Mouse (Mus musculus): ENCODE data around the gene Lin7a.

DNA sequence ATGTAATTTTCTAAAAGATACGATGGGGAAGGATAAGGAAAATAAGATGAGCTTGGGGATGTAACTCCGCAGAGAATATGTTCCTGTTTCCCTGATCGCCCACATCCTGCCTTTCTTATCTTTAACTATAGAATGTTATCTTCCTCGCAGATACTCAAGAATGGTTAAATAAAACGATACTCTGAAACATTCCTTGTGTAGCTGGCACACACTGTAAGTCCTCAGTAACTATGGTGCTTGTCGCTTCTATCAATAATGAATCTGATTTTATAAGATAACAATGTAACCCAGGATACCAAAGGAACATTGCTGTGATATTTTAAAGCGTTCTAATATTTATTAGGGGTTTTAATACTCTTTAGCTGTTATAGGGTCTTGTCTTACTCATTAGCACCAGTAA, 22.4 kb upstream of the Lin7a start:
- TF ChIP-seq CTCF (IDR thresholded peaks at IDR 0.05; ENCODE audit: extremely low read depth, insufficient read depth, low read length) (no peak), POLR2A (IDR thresholded peaks at IDR 0.05; ENCODE audit: extremely low read depth, insufficient read depth, low read length) (no peak)

Data from cortical plate, adult 2 months (tissue).